Mouse (Mus musculus) MEL (cell line): ENCODE data around the gene Nnat. TPM values are rescaled to one million over a fixed set of nuclear protein-coding genes. Genes with fewer than 3 reads are reported as not detected.
A peak's percentile ranks its signal among the peaks of the same experiment; 100 is the strongest.

Source experiments
- DNase-seq: peaks from one replicate; pipeline ENCODE4 v3.0.0; 2011; ENCODE audit warnings: low read depth, low spot score
- H3K27ac ChIP-seq: 2 replicates; pipeline ENCODE4 v1.5.1; 2012; ENCODE audit warnings: low read depth, mild to moderate bottlenecking, control low read depth, low read length, moderate library complexity; ENCODE audit not compliant: control insufficient read depth
- H3K27me3 ChIP-seq, 2 experiments: fragments of 150-350 bp in 1 of 2; sonication (generic) in 1 of 2; 2 replicates each; pipeline ENCODE4 v1.6.1; 2012; ENCODE audit warnings: low read length in 2 of 2, mild to moderate bottlenecking in 2 of 2, improper control_type of control experiment in 1 of 2, moderate library complexity in 1 of 2; ENCODE audit not compliant: insufficient read depth in 2 of 2, control insufficient read depth in 1 of 2
- H3K36me3 ChIP-seq, 2 experiments: 2 replicates each; pipeline ENCODE4 v1.6.1; 2012 to 2014; ENCODE audit warnings: low read length in 2 of 2, improper control_type of control experiment in 1 of 2, inconsistent platforms in 1 of 2, mild to moderate bottlenecking in 1 of 2; ENCODE audit not compliant: insufficient read depth in 2 of 2, control insufficient read depth in 1 of 2
- H3K4me1 ChIP-seq, 2 experiments: fragments of 150-350 bp in 1 of 2; sonication (generic) in 1 of 2; 2 replicates each; pipeline ENCODE4 v1.6.1; 2012; ENCODE audit warnings: low read length in 2 of 2, improper control_type of control experiment in 1 of 2, mild to moderate bottlenecking in 1 of 2; ENCODE audit not compliant: insufficient read depth in 2 of 2, control insufficient read depth in 1 of 2
- H3K4me3 ChIP-seq, 2 experiments: fragments of 150-350 bp in 1 of 2; sonication (generic) in 1 of 2; 2 replicates each; pipeline ENCODE4 v1.5.1; 2012; ENCODE audit warnings: low read depth in 2 of 2, low read length in 2 of 2, mild to moderate bottlenecking in 2 of 2, moderate library complexity in 2 of 2, control low read depth in 1 of 2, improper control_type of control experiment in 1 of 2; ENCODE audit not compliant: control insufficient read depth in 1 of 2, insufficient read depth in 1 of 2
- H3K79me2 ChIP-seq: 2 replicates; pipeline ENCODE4 v1.6.1; 2012; ENCODE audit warnings: mild to moderate bottlenecking, low read length, moderate library complexity; ENCODE audit not compliant: control insufficient read depth, poor library complexity, insufficient read depth
- H3K9ac ChIP-seq: 2 replicates; pipeline ENCODE4 v1.6.1; 2012; ENCODE audit warnings: low read depth, mild to moderate bottlenecking, control low read depth, low read length, moderate library complexity; ENCODE audit not compliant: control insufficient read depth, poor library complexity, severe bottlenecking
- H3K9me3 ChIP-seq: fragments of 150-350 bp; sonication (generic); replicated peaks from 2 replicates; pipeline ENCODE4 v1.6.1; 2012; ENCODE audit warnings: mild to moderate bottlenecking, low read length, improper control_type of control experiment, moderate library complexity; ENCODE audit not compliant: insufficient read depth
- CHD2 ChIP-seq: IDR thresholded peaks from 2 replicates; pipeline ENCODE4 v1.6.1; 2011; ENCODE audit warnings: low read length, improper control_type of control experiment
- CTCF ChIP-seq, 3 experiments: IDR thresholded peaks in 2 of 3; conservative IDR thresholded peaks in 1 of 3; 2 replicates each; pipeline ENCODE4 v1.5.1; 2011 to 2012; ENCODE audit warnings: low read length in 3 of 3, low read depth in 2 of 3, mild to moderate bottlenecking in 2 of 3, improper control_type of control experiment in 1 of 3, inconsistent platforms in 1 of 3, mixed read lengths in 1 of 3, moderate library complexity in 1 of 3; ENCODE audit not compliant: control insufficient read depth in 1 of 3, insufficient read depth in 1 of 3, poor library complexity in 1 of 3, severe bottlenecking in 1 of 3
- E2F4 ChIP-seq: IDR thresholded peaks from 2 replicates; pipeline ENCODE4 v1.6.1; 2011; ENCODE audit warnings: low read depth, low read length, improper control_type of control experiment, borderline replicate concordance
- ELF1 ChIP-seq: IDR thresholded peaks from 2 replicates; pipeline ENCODE4 v1.6.1; 2014; ENCODE audit warnings: low read depth, mild to moderate bottlenecking, inconsistent platforms, low read length, improper control_type of control experiment, moderate library complexity
- EP300 ChIP-seq, 2 experiments: IDR thresholded peaks; 2 replicates each; pipeline ENCODE4 v1.6.1; 2011; ENCODE audit warnings: improper control_type of control experiment in 2 of 2, low read length in 2 of 2, low read depth in 1 of 2, mild to moderate bottlenecking in 1 of 2
- ETS1 ChIP-seq: IDR thresholded peaks from 2 replicates; pipeline ENCODE4 v1.6.1; 2012; ENCODE audit warnings: low read depth, mild to moderate bottlenecking, inconsistent platforms, low read length, improper control_type of control experiment, moderate library complexity
- GABPA ChIP-seq: IDR thresholded peaks from 2 replicates; pipeline ENCODE4 v1.6.1; 2012; ENCODE audit warnings: low read depth, mild to moderate bottlenecking, inconsistent platforms, low read length, improper control_type of control experiment, moderate library complexity
- GATA1 ChIP-seq: IDR thresholded peaks from 2 replicates; pipeline ENCODE4 v1.6.1; 2011; ENCODE audit warnings: low read depth, low read length, improper control_type of control experiment
- HCFC1 ChIP-seq: IDR thresholded peaks from 2 replicates; pipeline ENCODE4 v1.6.1; 2012; ENCODE audit warnings: low read depth, mild to moderate bottlenecking, inconsistent platforms, low read length, improper control_type of control experiment, moderate library complexity
- JUND ChIP-seq: IDR thresholded peaks from 2 replicates; pipeline ENCODE4 v1.6.1; 2011; ENCODE audit warnings: low read depth, mild to moderate bottlenecking, improper control_type of control experiment, low read length
- KAT2A ChIP-seq: conservative IDR thresholded peaks from 2 replicates; pipeline ENCODE4 v1.6.1; 2012; ENCODE audit warnings: low read depth, low read length, improper control_type of control experiment, inconsistent platforms
- MAFK ChIP-seq: IDR thresholded peaks from 2 replicates; pipeline ENCODE4 v1.6.1; 2011; ENCODE audit warnings: low read depth, mild to moderate bottlenecking, low read length, improper control_type of control experiment, borderline replicate concordance
- MAZ ChIP-seq: IDR thresholded peaks from 2 replicates; pipeline ENCODE4 v1.6.1; 2012; ENCODE audit warnings: low read depth, mild to moderate bottlenecking, inconsistent platforms, low read length, improper control_type of control experiment
- MEF2A ChIP-seq: IDR thresholded peaks from 2 replicates; pipeline ENCODE4 v1.6.1; 2014; ENCODE audit warnings: low read depth, mild to moderate bottlenecking, inconsistent platforms, low read length, improper control_type of control experiment; ENCODE audit not compliant: poor library complexity, insufficient replicate concordance, severe bottlenecking; ENCODE audit errors: extremely low read depth
- MXI1 ChIP-seq: IDR thresholded peaks from 2 replicates; pipeline ENCODE4 v1.6.1; 2011; ENCODE audit warnings: mild to moderate bottlenecking, low read depth, low read length, improper control_type of control experiment
- MYB ChIP-seq: IDR thresholded peaks from 2 replicates; pipeline ENCODE4 v1.6.1; 2011; ENCODE audit warnings: mild to moderate bottlenecking, low read depth, low read length, improper control_type of control experiment
- MYC ChIP-seq: IDR thresholded peaks from 2 replicates; pipeline ENCODE4 v1.6.1; 2011; ENCODE audit warnings: low read depth, mild to moderate bottlenecking, low read length, improper control_type of control experiment, moderate library complexity
- NELFE ChIP-seq: IDR thresholded peaks from 2 replicates; pipeline ENCODE4 v1.6.1; 2011; ENCODE audit warnings: low read depth, low read length, improper control_type of control experiment
- NRF1 ChIP-seq: IDR thresholded peaks from 2 replicates; pipeline ENCODE4 v1.6.1; 2014; ENCODE audit warnings: low read depth, mild to moderate bottlenecking, inconsistent platforms, low read length, improper control_type of control experiment, moderate library complexity; ENCODE audit not compliant: poor library complexity, insufficient read depth, severe bottlenecking
- POLR2A ChIP-seq, 2 experiments: IDR thresholded peaks; 2 replicates each; pipeline ENCODE4 v1.6.1; 2011 to 2012; ENCODE audit warnings: low read length in 2 of 2, mild to moderate bottlenecking in 2 of 2, control low read depth in 1 of 2, improper control_type of control experiment in 1 of 2, low read depth in 1 of 2, moderate library complexity in 1 of 2; ENCODE audit not compliant: control insufficient read depth in 1 of 2, insufficient read depth in 1 of 2, poor library complexity in 1 of 2
- POLR2AphosphoS2 ChIP-seq: IDR thresholded peaks from 2 replicates; pipeline ENCODE4 v1.6.1; 2011; ENCODE audit warnings: low read length, improper control_type of control experiment
- POLR2AphosphoS5 ChIP-seq: IDR thresholded peaks from 2 replicates; pipeline ENCODE4 v1.6.1; 2012; ENCODE audit warnings: low read depth, borderline replicate concordance, mild to moderate bottlenecking, inconsistent platforms, low read length, moderate library complexity, mixed read lengths
- RAD21 ChIP-seq: IDR thresholded peaks from 2 replicates; pipeline ENCODE4 v1.6.1; 2011; ENCODE audit warnings: mild to moderate bottlenecking, low read depth, low read length, improper control_type of control experiment
- RCOR1 ChIP-seq: IDR thresholded peaks from 2 replicates; pipeline ENCODE4 v1.6.1; 2012; ENCODE audit warnings: low read depth, mild to moderate bottlenecking, inconsistent platforms, low read length, improper control_type of control experiment
- SIN3A ChIP-seq: IDR thresholded peaks from 2 replicates; pipeline ENCODE4 v1.6.1; 2012; ENCODE audit warnings: low read length, improper control_type of control experiment, inconsistent platforms
- TBP ChIP-seq: IDR thresholded peaks from 2 replicates; pipeline ENCODE4 v1.8.0; 2011; ENCODE audit warnings: low read depth, low read length, improper control_type of control experiment
- TCF12 ChIP-seq: IDR thresholded peaks from 2 replicates; pipeline ENCODE4 v1.6.1; 2014; ENCODE audit warnings: low read depth, mild to moderate bottlenecking, inconsistent platforms, low read length, improper control_type of control experiment, moderate library complexity
- UBTF ChIP-seq: IDR thresholded peaks from 2 replicates; pipeline ENCODE4 v1.6.1; 2012; ENCODE audit warnings: low read depth, mild to moderate bottlenecking, inconsistent platforms, low read length, improper control_type of control experiment, moderate library complexity, borderline replicate concordance; ENCODE audit not compliant: insufficient read depth
- USF1 ChIP-seq: IDR thresholded peaks from 2 replicates; pipeline ENCODE4 v1.6.1; 2014; ENCODE audit warnings: low read depth, mild to moderate bottlenecking, inconsistent platforms, low read length, improper control_type of control experiment, moderate library complexity
- USF2 ChIP-seq, 2 experiments: IDR thresholded peaks; 2 replicates each; pipeline ENCODE4 v1.6.1; 2011 to 2012; ENCODE audit warnings: improper control_type of control experiment in 2 of 2, low read length in 2 of 2, borderline replicate concordance in 1 of 2, inconsistent platforms in 1 of 2, low read depth in 1 of 2, mild to moderate bottlenecking in 1 of 2; ENCODE audit not compliant: insufficient read depth in 1 of 2
- ZC3H11A ChIP-seq: IDR thresholded peaks from 2 replicates; pipeline ENCODE4 v1.6.1; 2012; ENCODE audit warnings: low read depth, mild to moderate bottlenecking, inconsistent platforms, low read length, improper control_type of control experiment
- ZKSCAN1 ChIP-seq: IDR thresholded peaks from 2 replicates; pipeline ENCODE4 v1.6.1; 2012; ENCODE audit warnings: low read depth, mild to moderate bottlenecking, inconsistent platforms, low read length, improper control_type of control experiment, moderate library complexity
- ZMIZ1 ChIP-seq: IDR thresholded peaks from 2 replicates; pipeline ENCODE4 v1.6.1; 2012; ENCODE audit warnings: low read depth, mild to moderate bottlenecking, inconsistent platforms, low read length, improper control_type of control experiment, moderate library complexity
- ZNF384 ChIP-seq: IDR thresholded peaks from 2 replicates; pipeline ENCODE4 v1.6.1; 2012; ENCODE audit warnings: low read depth, mild to moderate bottlenecking, inconsistent platforms, low read length, improper control_type of control experiment
- polyA plus RNA-seq, 2 experiments: library from polyadenylated mRNA; stranded (reverse) in 1 of 2; unstranded in 1 of 2; fragments of >175 nt in 1 of 2; fragments of >200 nt in 1 of 2; gene quantifications; 2 replicates each; pipeline versions ENCODE4 v1.2.1 to v1.2.4; 2012; ENCODE audit warnings: low replicate concordance in 2 of 2, low read depth in 1 of 2; ENCODE audit not compliant: insufficient read length in 2 of 2, insufficient read depth in 1 of 2, missing spikeins in 1 of 2
- total RNA-seq: library from RNA; depleted of rRNA; stranded (reverse); fragments of 300-350 nt; gene quantifications from 2 replicates; pipeline ENCODE4 v1.2.3, GENCODE M21; 2012

Gene Nnat
- total and polyA plus RNA-seq, 3 experiments = 0.92 to 1.5 TPM; not detected in 1

DNA sequence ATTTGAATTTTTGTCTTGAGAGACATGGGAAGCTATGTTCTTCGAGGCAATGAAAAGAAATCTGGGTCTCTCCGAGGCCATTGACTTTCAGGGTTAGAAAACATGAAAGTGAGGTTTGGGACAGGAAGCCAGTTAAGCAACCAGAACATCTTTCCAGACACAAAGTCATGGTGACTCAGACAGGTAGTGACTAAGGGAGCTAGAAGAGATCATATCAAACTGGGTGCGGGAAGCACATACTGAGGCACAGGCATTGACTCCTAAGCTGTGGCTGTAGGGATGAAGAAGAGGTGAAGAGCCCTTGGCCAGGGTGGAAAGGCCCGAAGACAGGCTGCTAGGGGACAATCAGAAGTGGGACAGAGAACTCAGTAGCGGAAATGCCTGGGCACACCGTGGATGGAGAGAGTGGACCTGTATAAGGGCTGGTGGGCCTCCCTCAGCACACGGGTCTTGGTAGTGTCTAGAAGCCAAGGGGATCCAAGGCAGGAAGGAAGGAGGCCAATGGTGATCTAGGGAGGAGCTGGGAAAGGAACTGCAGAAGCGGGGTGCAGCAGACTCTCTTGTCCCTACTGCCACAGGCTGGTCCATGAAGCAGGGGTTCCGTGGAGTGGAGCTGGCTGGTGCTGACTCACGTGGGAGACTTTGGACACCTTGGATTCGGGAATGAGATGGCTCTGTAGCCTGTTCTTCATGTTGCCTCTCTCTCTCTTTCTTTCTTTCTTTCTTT lies 7.5 kb downstream of the Nnat start:
- H3K27ac ChIP-seq = peak overlapping the region; percentile 95
- TF ChIP-seq KAT2A (peak; percentile 65; the same call in 1 of the 2 replicates), HCFC1 (peak; percentile 89), USF1 (peak; percentile 54; the same call in 1 of the 2 replicates), MEF2A (0 out of 2 replicates have a peak, but pooled peaks have one; percentile 42), EP300 (IDR thresholded peaks at IDR 0.05; ENCODE audit: low read depth in 1 of 2, low read length in 2 of 2) (peak; percentile 9 to 21; a peak in 1 of 4 replicates), RAD21 (no peak), ELF1 (peak; percentile 52; the same call in 1 of the 2 replicates), NELFE (peak; percentile 65), ZKSCAN1 (no peak), TBP (peak; percentile 71), JUND (peak; percentile 67; the same call in 1 of the 2 replicates), SIN3A (peak; percentile 91), POLR2AphosphoS5 (no peak), ETS1 (peak; percentile 56), MAZ (no peak), MYB (no peak), NRF1 (no peak), GABPA (no peak), UBTF (no peak), E2F4 (no peak), CTCF (IDR thresholded peaks at IDR 0.05 in 2 of 3, conservative IDR thresholded peaks at IDR 0.05 in 1 of 3; ENCODE audit: control insufficient read depth in 1 of 3, insufficient read depth in 1 of 3, low read depth in 2 of 3, low read length in 3 of 3, poor library complexity in 1 of 3, severe bottlenecking in 1 of 3) (no peak), CHD2 (no peak), POLR2A (IDR thresholded peaks at IDR 0.05; ENCODE audit: control insufficient read depth in 1 of 2, insufficient read depth in 1 of 2, low read depth in 1 of 2, low read length in 2 of 2, poor library complexity in 1 of 2) (peak; percentile 17 to 75; a peak in 2 of 4 replicates), MXI1 (peak; percentile 93), POLR2AphosphoS2 (peak; percentile 77), ZMIZ1 (no peak), RCOR1 (peak; percentile 14; the same call in 1 of the 2 replicates), TCF12 (peak; percentile 74), USF2 (IDR thresholded peaks at IDR 0.05; ENCODE audit: borderline replicate concordance in 1 of 2, insufficient read depth in 1 of 2, low read depth in 1 of 2, low read length in 2 of 2) (no peak), ZC3H11A (no peak), GATA1 (0 out of 2 replicates have a peak, but pooled peaks have one; percentile 9), MAFK (0 out of 2 replicates have a peak, but pooled peaks have one; percentile 10), ZNF384 (0 out of 2 replicates have a peak, but pooled peaks have one; percentile 5), MYC (peak; percentile 83)

More for the DNA sequence above, 7.5 kb downstream of the Nnat start:
- peaks cover 0 to 19% of the 10 kb centered on the region in 2 experiments; a peak in 3 of 4 replicates for H3K4me1 ChIP-seq
- peak overlapping the region; percentile 81 for H3K9ac ChIP-seq
- peaks cover 0 to 17% of the 10 kb centered on the region in 2 experiments; a peak in 2 of 4 replicates for H3K36me3 ChIP-seq
- H3K9me3 ChIP-seq = no peaks in the 10 kb centered on the region
- H3K4me3 ChIP-seq = peak overlapping the region; percentile 70 to 87
- no peaks in the 10 kb centered on the region for H3K27me3 ChIP-seq
- DNase-seq = peak; percentile 93
- H3K79me2 ChIP-seq = peaks cover 21% of the 10 kb centered on the region
